Mouse (Mus musculus) naive thymus-derived CD4-positive, alpha-beta T cell, adult 2 months (primary cell): ENCODE measurements around the gene Rps15.
A peak's percentile ranks its signal among the peaks of the same experiment; 100 is the strongest.

Experiments used
- DNase-seq: peaks from one replicate; pipeline ENCODE4 v3.0.0-alpha.2; 2011; ENCODE audit warnings: low read depth

Gene Rps15

GRCm38 (mm10) chr10:80315315-80315714 lies 23.1 kb downstream of the Rps15 start:
- no peak for DNase-seq

GRCm38 (mm10) chr10:80316359-80316781 lies 24.1 kb downstream of the Rps15 start:
- DNase-seq = no peak

DNA sequence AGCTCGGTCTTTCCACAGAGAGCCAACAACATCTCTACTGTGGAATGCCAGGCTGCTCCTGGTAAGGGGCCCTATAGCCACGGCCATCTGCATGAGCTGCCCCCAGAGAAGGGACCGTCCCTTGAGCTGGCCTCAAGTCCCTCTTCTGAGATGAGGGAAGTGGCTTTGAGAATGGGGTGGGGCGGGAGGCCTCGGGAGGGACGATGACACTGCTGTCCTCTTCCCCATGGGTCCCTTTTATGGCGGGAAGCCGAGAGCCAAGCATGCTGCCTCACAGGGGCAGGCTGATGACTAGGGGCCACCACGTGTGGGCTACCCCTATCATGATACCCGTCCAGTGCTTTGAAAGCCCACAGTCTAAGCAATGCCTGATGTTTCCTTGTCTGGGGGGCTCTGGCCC lies 24.8 kb downstream of the Rps15 start:
- no peak for DNase-seq

GRCm38 (mm10) chr10:80320340-80320760 lies 28.1 kb downstream of the Rps15 start, which contains the start of gene 2310011J03Rik:
Gene 2310011J03Rik, minus strand, starts transcription at chr10:80320537.
- peak; percentile 92 for DNase-seq

DNA sequence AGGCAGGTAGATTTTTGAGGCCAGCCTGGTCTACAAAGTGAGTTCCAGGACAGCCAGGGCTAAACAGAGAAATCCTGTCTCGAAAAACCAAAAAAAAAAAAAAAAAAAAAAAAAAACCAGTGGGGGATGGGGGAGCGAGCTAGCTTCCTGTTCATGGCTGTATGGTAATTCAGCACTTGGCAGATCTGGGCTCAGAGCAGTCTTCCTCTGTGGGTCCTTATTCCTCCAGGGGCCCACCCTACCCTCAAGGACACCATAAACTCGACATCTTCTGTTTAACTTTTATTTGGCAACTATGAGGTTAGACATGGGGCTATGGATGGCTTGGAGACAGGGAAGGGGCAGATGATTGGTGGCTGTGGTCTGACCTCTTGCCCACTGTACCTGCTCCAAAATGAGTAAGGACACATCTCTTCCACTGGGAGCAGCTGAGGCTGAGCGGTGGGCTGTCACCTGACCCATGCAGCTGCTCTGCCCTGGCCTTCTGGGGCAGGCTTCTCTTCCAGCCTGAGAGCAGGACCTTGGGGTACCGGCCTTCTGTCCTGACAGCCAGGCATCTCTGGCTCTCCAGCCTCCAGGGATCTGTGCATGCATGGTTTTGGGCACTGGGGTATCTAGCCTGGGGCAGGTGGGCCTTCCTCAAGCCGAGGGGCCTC lies 28.9 kb downstream of the Rps15 start:
- DNase-seq = peak; percentile 71

DNA sequence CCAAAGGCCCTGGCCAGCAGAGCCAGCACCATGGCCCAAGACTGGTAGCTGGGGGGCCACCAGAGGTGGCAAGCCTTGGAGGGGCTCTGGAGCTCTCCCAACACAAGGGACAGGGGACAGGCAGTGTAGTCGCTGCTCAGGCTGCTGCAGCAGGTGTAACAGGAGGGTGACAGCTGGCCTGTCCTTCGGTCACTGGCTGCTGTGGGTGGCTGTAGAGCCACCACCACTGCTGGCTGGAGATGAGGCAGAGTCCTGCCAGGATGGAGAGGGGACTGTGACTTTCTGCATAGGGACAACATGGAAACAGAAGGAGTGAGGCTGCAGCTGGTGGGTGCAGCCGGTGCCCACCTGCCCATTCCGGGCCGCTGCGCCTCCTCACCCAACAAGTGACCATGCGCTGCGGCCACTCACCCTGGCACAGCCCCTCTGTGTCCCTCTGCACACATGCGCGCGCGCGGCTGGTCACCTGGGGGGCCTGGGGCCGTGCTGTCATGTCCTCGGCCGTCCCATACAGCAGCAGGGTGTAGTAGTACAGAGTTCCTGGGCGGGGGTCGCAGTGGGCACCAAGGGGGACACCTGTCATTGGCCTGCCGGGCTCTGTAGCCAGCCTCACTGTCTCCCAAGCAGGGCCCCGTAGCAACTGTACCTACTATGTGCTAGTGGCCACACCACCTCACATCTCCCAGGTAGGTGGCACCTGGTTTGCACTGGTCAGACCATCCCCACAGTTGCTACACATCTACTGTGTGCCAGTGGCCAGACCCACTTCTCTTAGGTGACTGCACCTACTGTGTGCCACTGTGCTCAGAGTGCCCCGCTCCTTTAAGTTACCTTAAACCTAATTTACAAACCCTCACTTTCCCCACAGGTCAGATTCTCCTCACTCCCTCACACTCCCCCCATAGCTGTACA lies 29.7 kb downstream of the Rps15 start:
- DNase-seq = no peak

DNA sequence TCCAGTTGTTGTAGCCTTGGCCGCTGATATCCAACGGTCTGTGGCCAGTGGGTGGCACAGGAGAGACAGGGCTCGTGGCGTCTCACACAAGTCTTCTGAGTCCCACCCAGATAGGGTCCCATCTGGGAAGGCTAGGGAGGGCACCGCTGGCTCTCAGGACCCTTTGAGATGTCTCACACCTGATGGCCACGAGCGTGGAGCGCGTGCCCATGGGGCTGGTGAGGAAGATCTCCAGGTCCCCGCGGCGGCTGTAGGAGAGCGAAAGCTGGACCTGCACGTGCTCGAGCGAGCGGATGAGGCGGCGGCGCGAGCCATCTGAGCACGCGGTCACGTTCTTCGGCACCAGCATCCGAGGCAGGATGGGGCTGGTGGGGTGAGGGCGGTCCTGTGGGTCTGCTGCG lies 30.6 kb downstream of the Rps15 start:
- DNase-seq = peak; percentile 62

DNA sequence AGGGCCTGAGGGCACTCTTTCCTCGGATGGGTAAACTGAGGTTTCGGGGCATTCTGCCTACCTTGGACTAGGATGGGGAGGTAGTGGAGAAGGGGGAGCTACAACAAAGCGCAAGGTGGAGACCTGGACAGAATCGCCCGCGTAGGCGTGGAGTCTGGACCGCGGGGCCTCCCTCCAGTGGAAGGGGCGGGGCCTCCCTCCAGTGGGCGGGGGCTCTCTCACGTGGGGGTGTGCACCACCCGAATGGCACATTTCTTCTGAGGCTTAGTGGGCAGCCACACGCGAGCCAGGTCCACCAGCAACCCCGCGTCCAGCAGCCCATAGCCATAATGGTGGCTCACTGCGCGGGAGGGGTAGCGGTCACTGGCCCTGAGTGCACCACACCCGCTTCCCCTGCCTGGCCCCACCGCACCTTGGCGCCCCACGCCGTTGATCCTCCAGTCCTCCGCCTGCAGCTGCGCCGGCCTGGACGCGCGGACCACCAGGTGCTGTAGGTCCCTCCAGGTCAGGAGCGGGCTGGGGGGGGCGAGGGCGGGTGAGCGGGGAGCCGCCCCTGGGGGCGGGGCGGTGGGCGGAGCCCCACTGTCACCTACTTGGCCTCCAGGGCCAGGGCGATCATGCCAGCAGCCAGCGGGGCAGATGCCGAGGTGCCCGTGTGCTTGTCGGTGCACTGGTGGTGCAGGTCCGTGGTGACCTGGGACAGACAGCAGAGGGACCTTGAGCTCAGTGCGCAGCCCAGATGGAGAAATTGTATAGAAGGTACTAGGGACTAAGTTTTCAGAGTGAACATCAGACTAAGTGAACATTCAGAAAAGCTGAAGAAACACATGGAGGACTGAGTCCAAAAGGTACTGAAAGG lies 31.2 kb downstream of the Rps15 start:
- DNase-seq = peak; percentile 75

- no peak for DNase-seq
Measured at GRCm38 (mm10) chr10:80324120-80325037, 32.1 kb downstream of the Rps15 start.

- DNase-seq = no peak
Measured at GRCm38 (mm10) chr10:80325045-80325444, 32.8 kb downstream of the Rps15 start.

DNA sequence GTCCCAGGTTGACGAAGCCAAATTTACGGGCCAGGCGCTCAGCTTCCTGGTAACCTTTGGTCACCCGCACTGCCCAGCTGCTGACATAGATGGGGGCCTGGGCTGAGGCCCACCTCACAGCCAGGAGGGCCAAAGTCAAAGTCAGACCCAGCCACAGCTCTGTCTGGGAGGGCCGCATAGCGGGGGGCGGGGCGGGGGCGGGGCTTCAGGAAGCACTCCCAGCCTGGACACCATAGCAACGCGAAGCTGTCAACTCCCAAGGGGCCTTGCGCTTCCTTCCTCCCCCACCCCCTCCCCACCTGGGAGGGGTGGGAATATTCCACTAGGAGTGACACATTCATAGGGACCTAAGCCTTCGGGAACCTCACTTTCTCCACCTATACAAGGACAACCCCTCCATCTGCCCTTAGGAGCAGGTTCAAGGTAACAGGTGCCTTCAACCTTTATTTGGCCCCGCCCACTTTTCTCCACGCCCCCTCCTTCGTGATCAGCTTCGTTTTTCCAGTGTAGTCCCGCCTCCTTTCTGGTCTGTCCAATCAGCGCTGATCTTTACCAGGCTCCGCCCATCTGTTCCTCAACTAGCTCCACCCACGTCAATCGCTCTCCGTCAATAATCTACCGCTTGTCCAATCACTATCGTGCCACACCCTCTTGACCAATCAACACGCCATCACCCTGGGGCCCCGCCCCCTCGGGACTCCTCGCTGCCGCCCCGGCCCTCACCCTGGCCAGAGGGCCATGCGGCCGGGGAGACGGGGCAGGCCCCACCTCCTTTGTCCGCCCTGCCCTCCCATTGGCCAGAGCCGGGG lies 37.2 kb downstream of the Rps15 start, which contains the start of the genes Pcsk4 and Reep6:
Gene Pcsk4 (minus strand): TSS at position 226 of the 809 bp plus-strand sequence.
Gene Reep6 (plus strand): TSS at position 681 of the 809 bp plus-strand sequence.
- DNase-seq = peak; percentile 89

DNA sequence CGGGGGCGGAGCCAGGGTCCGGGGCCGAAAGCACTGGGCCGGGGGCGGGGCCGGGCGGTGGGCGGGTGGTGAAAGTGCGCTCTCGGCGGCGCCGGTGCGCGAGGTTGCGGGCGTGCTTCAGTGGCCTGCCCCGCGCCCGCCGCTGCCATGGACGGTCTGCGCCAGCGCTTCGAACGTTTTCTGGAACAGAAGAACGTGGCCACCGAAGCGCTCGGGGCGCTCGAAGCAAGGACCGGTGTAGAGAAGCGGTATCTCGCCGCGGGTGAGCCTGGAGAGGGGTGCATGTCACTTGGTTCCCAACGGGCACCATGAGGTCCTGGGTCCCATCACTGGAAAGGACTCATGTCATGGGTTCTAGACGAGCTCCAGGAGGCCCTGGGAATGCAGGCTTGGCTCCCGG lies 37.8 kb downstream of the Rps15 start:
- no peak for DNase-seq

DNA sequence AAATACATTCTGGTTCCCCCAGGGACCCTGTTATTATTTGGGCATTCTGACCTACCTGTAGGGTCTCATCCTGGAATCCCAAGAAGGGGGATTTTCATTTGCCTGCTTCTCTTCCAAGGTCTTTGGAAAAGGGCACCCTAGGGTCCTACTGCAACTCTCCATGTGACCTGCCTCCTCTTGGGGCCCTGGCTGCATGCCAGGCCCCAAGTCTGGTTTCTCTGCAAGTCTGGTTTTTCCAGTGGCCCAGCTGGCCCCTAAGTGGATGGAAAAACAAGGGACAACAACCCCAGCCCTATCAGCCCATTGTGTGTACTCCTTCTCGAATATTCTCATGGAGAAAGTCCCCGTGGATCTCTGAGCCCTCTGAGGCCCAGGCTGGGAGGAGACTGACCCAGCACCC lies 38.6 kb downstream of the Rps15 start:
- DNase-seq = no peak

DNA sequence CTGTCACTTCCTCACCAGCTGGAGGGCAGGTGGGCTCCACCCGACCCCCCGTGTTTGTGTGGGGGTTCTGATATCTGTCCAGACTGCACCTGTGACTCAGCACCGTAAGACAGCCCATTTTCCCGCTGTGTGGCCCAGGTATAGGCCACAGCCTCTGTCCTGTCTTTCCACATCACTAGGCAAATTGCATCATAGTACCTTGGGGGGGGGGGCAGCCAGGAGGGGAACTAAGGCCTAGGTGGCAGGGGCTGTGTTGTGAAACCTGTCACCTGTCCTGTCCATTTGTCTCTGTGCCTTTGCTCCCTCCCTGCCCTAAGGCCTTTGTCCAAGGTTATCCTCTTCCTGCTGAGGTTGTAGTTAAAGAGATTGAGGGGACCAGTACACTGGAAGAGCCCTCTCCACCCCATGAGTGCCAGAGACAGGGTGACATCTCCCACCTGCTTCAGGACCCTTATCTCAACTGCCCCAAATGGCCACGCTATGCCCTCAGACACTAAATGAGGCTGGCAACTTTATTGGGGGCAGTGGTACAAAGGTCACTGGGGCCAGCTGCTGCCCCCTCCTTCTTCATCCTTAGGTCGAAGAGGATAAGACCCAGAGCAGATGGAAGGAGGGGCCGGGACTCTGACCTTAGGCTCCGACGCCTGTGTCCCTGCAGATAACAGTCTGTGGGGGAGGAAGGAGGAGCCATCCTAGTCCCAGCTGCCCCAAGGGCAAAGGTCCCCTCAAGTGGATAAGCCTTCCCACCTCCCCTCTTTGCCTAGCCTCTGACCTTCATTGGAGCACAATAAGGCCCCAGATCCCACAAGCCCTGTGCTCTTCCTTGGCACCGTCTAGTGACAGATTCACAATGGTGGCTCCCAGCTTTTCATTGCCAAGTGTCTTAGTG lies 39.6 kb downstream of the Rps15 start:
- DNase-seq = no peak

- DNase-seq = no peak
Measured at GRCm38 (mm10) chr10:80332525-80332989, 40.3 kb downstream of the Rps15 start.

DNA sequence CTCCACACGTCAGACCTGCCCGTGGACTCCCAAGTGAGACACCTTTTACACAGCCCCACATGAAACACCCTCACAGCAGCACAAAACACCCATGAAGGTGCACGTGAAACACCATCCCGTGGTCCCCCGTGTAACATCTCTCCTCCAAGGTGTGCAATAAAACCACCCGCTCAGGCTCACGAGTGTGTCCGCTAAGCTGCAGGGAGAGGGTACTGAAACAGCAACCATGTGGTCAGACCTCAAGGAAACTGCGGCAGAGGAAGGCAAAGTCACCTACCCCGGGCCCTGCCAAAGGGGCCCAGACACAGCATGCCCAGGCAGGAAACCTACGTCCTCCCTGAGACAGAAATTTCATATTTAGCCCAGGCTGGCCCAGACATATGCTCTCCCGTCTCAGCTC lies 44.0 kb downstream of the Rps15 start:
- DNase-seq = no peak

DNA sequence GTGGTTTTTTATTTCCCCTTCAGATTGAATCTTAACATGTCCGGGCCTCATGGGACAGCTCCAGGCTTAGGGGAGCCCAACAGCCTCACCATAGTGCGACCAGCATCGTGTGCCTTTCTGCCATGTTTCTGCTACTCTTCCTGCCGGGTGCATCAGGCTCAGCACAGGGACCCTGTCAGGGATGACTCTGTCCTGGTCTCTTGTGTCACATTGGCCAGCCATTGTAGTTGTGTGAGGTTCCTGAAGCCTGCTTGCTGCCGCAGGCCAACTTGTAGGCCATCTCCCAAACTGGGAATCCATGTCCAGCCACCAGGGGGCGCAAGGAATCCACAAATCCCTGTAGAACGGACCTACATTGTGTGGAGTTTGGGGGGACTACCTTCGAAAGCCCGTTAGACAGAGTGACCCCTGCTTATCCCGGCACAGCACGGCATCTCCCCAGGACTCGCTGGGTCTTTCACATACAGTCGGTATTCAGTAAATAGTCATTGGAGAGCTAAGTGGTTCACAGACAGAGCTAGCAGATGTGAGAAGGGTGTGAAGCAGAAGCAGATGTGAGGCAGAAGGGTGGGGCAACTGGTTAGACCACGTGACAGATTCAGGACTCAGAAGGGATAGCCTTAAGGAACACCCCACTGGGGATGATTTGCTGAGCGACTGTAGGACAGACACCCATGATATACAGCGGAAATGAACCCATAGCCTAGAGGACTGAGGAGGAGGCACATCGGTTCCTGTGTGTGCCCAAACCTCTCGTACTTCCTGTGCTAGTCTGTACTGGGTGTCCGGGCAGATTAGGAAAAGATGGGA lies 47.9 kb downstream of the Rps15 start:
- DNase-seq = peak; percentile 89

DNA sequence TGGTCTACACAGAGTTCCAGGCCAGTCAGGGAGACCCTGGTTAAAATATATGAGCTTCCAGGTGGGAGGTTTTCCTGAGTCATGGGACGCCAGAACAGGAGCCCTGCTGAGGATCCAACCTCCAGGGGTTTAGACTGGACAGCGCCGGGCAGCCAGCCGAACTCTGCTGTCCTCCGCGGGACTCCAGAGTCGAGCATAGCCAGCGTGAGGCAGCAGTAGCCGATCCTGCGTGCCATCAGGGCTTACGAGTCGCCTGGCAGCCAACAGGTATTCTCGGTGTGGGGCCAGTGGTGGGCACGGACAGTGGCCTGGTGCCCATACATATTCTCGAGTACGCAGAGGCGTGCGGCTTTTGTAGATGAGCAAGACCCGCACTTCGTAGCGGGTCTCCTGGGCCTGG lies 48.8 kb downstream of the Rps15 start:
- DNase-seq = no peak
